Mouse (Mus musculus) retina, embryonic 14.5 days (tissue): ENCODE results near the gene Slc4a11.
A peak's percentile ranks its signal among the peaks of the same experiment; 100 is the strongest.
"Not testable (repeated sequence)": the region's sequence is repeated elsewhere in the genome, so short reads cannot be mapped to it uniquely, and the experiment has no call there.

Source experiments
- DNase-seq: peaks from one replicate; pipeline ENCODE4 v3.0.0-alpha.2; 2015; ENCODE audit warnings: low spot score

The Slc4a11 gene

DNA sequence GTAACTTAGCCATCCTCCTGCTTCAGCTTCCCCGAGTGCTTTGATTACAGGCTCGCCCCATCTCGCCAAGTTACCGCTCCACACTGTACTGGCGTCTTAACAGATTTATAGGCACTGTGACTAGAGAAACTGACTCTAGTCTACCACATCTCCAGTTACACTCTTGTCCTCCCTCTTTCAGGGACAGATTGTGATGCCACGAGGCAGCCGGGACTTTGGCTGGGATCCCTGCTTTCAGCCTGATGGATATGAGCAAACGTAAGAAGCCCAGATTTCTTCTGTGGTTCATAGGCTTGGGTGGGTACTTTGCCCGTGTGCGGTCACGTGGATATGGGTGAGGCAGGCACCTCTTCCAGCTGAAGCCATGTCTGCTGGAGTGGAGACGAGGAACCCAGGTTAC lies 18.2 kb downstream of the Slc4a11 start:
- DNase-seq = no peak

DNA sequence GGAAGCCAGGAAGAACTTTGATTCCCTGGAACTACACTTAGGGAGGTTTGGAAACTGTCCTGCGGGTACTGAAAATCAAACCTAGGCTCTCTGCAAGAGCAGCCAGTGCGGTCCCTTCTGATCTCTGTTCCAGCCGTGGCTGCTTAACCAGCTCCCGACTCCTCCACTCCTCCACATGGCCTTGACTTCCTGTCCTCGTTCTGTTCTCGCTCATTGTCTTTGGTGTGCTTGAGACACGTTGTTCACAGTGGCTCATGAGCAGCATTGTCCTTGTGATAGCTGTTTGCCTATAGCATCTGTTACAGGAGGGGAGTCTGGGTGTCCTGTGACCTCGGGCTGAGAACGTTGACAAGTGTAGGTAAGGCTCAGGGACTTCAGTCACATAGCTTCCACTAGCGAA lies 20.1 kb downstream of the Slc4a11 start:
- no peak for DNase-seq

DNA sequence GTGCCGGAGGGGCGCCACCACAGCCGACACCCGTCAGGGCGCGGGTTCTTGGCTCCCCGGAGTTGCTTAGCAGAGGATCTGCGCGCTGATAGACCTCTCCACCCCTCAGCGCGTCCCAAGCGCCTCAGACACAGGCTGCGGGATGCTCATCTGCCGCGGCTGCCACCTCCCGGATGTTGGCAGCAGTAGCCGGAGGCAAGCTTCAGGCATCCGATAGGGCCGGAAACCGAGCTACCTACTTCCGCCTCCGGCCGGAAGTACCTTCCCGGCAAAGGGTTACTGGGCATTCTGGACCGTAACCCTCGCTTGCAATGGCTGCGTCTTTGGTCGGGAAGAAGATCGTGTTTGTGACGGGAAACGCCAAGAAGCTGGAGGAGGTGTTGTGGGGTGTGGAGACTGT lies 29.8 kb downstream of the Slc4a11 start, which contains the start of gene Itpa:
Itpa (plus strand) TSS at position 52 of the 400 bp plus-strand sequence.
- DNase-seq = peak; percentile 91

DNA sequence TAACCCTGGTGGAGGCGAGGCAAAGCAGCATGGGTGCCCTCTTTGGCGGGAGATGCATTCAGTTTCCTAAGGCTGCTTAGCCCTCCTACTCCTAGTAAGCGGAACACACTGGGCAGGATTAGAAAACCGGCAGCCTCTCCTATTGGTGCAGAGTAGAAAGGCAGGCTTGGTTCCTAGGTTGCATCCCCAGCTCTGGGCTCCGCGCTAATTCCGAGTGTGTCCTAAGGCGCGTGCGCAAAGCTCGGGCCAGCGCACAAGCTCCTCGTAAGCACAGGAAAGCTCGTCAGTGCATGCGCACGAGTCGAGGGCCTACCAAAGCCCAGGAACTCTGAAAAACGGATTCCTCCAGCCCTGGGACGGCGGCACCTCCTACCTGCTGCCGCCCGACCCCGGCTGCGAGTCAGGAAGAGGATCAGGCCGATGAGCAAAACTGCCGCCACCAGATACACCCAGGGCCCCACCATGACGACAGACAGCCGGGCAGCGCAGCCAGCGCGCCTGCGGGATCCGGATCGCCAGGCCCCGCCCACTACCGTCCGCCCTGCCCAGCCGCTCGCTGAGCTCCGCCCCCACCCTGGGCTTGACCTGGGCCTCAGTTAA lies 33.1 kb downstream of the Slc4a11 start, which contains the start of gene Ddrgk1:
Ddrgk1 (minus strand) TSS at position 558 of the 600 bp plus-strand sequence.
- peak; percentile 94 for DNase-seq

DNA sequence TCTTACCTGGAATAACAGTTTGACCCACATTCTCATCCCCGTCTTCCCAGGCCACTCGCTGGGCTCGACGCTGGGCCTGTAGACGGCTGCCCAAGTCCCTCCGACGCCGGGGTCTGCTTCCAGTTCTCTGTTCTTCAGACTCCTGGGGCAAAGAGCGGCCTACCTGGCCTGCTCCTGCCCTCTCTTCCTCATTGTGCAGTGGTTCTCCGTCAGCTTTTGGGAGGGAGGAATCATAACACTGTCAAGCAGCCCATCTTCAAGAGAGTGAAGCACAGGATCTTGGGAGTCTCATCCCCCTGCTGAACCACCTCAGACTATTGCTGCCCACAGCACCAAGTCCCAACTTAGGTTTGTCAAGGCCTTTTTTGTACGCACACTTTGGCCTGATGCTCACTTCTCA lies 34.0 kb downstream of the Slc4a11 start:
- DNase-seq = no peak

DNA sequence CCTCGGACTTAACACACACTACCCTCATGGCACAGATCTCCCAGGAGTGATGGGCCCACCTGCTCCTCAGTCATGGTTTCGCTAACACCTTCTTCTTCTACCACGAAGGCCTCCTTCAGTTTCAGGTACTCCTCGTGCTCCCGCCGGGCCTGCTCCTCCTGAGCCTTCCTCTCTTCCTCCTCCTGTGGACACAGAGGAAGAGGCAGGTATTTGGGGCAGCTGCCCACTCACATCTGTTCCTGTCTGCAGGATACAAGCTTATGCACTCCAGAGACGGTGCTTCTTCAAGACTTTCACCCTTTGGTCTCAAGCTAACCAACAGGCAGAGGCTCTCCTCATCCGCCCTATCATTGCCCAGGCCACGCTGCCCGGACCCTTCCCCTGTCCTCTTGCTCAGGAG lies 38.8 kb downstream of the Slc4a11 start:
- no peak for DNase-seq

DNA sequence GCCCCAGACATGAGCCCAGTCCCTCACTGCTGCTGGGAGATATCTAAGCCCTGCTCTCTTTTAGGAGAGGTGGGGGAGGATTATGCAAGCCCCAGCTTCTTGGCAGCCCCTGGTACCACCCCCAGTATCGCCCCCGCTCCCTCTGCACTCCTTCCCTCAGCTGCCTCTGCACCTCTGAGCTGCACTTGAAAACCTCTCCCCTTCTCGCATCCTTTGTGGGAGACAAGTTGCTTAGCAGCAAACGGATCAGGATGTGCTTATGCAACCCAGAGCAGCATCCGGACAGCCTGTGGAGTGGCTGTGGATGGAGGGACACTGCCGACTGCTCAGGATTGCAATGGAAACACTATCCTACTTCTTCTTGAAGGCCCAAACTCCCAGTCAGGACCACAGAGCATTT lies 39.8 kb downstream of the Slc4a11 start:
- DNase-seq = no peak

DNA sequence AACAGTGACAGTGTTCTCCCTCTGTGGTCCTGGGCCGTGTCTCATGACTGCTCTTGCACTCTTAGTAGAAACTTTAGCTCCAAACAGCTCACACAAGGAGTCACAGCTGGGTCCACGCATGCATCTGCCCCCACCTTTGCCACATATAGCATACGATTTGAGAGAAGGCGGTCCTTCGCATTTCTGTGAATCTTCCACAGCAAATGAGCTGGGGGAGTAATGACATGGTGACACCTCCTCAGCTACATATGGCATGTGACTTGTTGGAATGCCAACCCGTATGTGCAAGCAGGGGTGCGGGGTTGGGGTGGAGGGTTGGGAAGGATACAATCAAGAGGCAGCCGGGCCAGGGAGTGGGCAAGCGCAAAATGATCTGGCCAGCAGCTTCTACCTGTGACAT lies 40.8 kb downstream of the Slc4a11 start:
- no peak for DNase-seq

DNA sequence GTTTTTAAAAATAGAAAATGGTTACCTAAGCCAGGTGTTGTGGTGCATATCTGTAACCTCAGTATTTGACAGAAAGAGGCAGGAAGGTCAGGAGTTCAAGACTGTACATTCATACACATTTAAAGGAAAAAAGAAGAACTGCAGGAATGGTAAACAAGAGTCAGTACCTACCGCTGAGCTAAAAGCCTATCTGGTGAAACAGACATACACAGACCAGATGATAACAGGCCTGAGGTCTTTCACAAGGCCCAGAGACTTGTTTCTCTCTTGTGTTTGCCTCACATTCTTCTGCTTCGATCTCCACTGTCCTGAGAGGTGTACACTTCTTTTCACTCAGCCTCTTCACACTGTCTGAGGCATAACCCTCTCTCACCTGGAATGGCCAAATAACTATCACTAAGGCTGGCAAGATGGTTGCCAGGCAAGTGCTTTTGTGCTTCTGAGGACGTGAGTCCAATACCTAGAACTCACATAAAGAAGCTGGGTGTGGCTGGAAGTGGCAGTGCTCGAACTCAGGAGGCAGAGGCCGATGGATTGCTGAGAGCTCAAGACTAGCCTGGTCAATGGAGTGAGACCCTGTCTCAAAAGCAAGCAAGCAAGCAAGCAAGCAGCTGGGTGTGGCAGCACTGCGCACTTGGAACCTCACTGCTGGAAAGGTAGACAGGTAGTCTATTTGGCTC lies 41.5 kb downstream of the Slc4a11 start:
- no peak for DNase-seq

DNA sequence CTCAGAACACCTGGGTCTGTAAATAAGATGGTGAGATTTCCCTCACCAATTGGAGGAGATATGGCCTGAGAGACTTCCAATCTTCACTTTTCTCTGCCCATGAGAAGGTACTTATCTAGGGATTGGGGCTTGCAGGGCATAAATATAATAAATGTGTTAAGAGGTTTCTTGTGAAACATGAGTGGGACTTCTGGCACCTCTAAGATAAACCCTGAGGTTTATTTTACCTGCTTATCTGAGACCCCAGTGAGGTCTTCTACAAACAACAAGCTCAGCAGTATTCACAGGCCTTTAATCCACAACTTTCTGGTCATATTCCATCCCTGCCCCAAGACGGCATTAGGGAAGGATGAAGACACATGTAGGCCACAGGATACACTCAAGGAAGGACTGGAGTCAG lies 43.6 kb downstream of the Slc4a11 start:
- no peak for DNase-seq

DNA sequence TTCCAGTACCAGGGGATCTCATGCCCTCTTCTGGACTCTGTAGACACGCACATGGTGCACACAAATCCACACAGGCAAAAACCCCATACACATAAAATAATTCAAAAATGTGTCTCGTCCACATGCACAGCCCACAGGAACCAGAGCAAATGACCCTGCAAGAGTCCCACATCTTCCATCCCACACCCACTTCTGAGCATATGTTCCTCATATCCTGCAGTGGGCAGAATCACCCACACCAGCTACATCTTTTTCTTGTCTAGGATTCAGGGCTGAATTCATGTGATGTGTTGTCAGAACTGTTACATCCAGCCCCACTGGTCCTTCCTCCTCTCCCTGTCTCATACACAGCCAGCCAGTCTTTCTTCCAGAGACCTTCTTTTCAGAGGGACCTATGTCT lies 44.0 kb downstream of the Slc4a11 start:
- DNase-seq = no peak

DNA sequence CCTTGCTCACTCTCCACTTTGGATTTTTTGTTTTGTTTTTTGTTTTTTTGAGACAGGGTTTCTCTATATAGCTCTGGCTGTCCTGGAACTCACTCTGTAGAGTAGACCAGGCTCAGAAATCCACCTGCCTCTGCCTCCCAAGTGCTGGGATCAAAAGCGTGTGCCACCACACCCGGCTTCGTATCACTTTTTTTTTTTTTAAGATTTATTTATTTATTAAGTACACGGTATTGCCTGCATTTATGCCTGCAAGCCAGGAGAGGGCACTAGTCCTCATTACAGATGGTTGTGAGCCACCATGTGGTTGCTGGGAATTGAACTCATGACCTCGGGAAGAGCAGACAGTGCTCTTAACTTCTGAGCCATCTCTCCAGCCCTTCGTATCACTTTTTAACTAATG lies 48.3 kb downstream of the Slc4a11 start:
- not testable (repeated sequence) for DNase-seq

DNA sequence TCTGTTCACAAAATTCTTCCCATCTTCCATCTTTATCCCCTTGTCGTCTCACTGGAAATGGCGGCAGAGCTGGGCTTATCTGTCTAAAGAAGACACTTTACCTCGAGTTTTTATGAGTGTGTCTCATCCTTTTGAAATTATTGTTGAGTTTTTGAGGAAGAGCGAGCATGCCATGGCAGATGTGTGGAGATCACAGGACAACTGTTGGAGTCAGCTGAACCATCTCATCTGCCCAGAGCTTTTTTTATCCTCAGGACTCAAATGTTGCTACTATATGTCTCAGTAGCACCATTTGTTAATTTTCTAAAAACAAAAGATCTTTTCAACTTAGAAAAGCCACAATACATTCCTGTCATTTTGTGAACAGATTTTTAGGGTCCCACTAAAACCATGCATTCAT lies 52.1 kb downstream of the Slc4a11 start:
- DNase-seq = no peak

DNA sequence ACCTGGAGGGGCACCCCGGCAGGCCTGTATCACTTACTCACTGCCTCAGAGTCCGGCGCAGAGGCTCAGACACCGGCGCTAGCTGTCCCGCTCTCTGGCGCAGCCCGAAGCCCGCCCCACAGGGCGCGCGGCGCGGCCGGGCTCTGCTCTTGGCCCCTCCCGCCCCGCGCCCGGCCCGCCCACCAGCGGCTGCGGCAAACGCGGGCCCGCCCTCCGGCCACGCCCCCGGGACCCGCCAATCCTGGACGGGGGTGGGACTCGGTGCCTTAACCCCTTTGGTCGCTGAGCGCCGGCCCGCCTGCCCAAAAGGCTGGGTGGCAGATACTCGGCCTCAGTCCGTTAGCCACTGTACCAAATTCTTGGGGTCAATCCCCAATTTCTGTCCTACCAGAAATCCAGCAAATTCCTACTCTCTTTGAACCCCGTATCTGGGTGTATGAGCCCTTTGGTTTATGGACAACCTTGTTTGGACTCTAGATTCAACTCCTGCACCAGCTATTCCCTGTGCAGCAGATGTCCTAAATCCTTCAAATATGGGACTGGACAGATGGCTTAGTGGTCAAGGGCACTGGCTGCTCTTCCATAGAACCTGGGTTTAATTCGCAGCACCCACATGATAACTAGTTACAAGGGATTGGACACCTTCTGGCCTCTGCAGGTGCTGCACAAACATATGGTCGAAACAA lies 54.5 kb downstream of the Slc4a11 start, which contains the start of gene Lzts3:
Lzts3 (minus strand) TSS at position 120 of the 686 bp plus-strand sequence.
- peak; percentile 93 for DNase-seq

DNA sequence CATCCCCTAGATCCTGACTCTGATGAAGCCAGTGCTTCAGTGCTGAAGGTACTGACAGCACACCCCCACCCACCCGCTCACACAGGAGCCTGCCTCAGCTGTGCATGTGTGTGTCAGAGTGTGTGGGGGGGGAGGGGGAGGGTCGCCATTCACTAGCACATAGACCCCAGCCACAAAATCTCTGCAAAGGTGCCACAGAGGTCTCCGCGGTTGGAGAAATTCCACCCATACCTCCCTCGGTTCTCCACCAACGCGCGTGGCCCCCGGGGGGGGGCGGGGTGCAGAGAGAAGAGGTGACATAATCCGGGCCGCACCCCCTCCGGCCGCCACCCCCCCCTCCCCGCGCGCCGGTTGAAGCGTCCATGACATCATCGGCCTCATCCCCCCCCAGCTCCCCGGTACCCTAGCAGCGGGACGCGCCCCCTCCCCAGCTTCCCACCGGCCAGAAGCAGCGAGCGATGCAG lies 55.1 kb downstream of the Slc4a11 start:
- peak; percentile 39 for DNase-seq

DNA sequence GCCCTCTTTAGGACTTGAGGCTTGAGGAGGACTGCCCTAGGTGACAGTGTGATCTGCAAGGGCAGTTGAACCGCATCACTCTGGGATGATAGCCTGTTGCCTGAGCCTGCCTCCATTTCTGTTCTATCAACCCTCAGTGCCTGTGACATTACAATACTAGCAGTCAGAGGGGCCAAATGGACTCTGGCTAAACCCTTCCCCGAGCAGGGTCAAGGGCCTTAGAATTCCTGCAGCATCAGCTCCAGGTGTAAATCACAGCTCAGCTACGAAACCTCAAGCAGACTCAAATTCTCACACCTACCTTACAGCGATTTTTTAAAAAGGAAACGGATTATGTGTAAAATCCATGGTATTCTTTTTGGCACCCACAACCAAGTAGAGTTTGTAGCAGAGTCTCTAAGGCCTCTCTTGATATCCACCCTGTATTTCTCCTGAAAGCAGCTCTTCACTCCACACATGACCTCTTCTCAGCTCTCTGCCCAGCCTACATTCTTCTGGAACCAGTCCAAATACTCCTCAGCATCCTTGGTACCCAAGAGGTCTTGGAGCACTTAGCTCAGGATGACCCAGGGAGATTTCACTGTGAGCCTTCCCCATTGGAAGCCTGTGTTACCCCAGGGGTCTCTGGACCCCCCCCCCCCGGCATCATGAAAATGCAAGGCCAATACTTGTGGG lies 55.8 kb downstream of the Slc4a11 start:
- no peak for DNase-seq

DNA sequence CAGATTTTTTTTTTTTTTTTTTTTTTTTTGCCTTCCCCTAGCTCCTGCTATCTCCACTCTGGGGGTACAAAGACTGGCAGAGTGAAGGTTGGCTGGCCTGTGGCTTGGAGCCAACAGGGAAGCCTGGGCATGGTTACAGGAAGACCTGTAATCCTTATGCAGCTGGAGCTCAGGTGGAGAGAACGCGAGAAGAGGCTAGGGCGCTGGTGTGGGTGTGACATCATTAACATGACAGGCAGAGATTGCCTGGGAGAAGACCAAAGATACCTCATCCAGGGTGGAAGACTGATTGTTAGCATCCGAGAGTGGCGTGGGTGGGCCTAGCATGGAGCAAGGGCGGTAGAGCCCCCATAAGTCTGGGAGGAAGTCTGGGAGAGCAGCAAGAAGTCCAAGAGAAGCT lies 58.0 kb downstream of the Slc4a11 start:
- DNase-seq = no peak

DNA sequence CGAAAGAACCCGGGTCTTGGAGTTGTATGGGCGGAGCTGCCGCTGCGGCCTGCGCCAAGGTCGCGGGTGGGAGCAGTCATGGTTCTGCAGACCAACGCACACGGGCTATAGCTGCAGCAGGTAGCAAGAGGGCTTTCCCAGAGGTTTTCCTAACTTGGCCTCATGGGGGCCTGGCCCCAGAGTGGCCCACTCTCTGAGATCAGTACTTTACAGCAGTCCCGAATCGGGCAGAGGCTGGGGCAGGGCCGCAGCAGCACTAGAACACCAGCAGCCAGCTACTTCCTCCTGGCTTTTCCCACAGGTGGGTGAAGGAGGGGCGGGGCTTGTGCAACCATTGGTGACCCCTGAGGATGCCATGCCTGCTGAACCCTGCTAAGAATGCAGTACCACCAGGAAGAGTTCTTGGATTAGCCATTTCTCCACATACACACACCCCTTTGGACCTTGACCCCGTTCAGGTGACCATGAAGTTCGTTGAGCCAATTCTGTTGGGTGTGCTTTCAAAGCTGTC lies 59.2 kb downstream of the Slc4a11 start:
- DNase-seq = no peak

DNA sequence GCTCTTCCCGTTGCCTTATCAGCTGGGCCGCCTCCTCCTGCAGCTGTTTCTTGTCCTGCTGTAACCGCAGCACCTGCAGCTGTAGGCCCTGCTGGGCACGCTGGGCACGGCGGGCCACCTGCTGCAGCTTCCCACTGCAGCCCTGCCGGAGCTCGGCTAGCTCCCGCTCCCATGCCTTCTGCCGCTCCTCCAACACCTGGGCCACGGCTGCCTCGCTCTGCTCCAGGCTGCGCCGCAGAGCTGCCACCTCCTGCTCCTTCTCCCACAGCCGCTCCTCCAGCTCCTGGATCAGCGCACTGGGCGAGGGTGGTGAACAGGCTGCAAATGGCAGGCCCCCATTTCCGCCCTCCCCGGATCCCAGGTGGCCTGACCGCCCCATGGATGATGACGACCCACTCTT lies 61.5 kb downstream of the Slc4a11 start:
- peak; percentile 23 for DNase-seq

DNA sequence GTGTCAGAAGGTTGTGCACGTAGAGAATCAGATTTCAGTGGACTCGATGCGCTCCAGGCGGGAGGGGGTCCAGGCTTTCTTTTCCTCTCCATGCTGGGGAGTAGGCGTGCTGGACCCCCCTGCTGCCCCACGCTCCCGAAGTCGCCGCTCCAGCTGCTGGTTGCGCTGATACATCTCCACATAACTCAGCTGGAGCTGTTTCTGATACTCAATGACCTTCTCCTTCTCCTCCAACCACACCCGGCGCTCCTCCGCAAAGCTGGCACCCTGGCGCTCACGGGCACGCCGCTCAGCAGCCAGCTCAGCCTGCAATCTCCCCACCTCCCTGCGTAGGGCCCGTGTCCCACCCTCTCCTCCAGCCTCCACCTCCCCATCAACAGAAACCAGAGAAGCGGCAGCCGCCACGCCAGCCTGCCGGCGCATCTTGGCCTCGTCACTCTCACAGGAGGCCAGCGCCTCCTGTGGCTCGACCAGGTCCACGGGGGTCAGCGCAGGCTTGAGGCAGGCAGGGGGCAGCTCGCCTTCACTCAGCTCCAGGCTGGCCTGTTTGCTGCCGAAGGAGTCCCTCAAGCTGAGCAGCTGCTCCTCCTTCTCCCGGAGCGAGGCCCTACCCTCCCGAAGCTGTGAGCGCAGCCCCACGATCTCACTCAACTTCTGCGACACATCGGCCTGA lies 62.4 kb downstream of the Slc4a11 start:
- DNase-seq = peak; percentile 68
